Mouse (Mus musculus) heart, embryonic 15.5 days (tissue): Measurements from ENCODE around the gene Bend3. TPM values are rescaled to one million over a fixed set of nuclear protein-coding genes. Genes with fewer than 3 reads are reported as not detected.
"Not testable (repeated sequence)": the region's sequence is repeated elsewhere in the genome, so short reads cannot be mapped to it uniquely, and the experiment has no call there.

ENCODE experiments used
- ATAC-seq: fragments of 200-750 bp; cut with Nextera tagmentation; replicated peaks from 2 replicates; pipeline ENCODE4 v1.8.0; 2017; ENCODE audit warnings: low read depth, moderate TSS enrichment; ENCODE audit not compliant: insufficient number of reproducible peaks, insufficient read depth, low FRiP score
- H3K27ac ChIP-seq: fragments of 300-500 bp; sonication (generic); 2 replicates; pipeline ENCODE4 v1.5.1; 2015; ENCODE audit warnings: mild to moderate bottlenecking, inconsistent platforms
- H3K27me3 ChIP-seq: fragments of 300-500 bp; sonication (generic); 2 replicates; pipeline ENCODE4 v1.6.1; 2015; ENCODE audit warnings: inconsistent platforms
- H3K36me3 ChIP-seq: fragments of 300-500 bp; sonication (generic); 2 replicates; pipeline ENCODE4 v1.6.1; 2015; ENCODE audit warnings: mild to moderate bottlenecking, inconsistent platforms
- H3K4me1 ChIP-seq: fragments of 300-500 bp; sonication (generic); replicated peaks from 2 replicates; pipeline ENCODE4 v1.6.1; 2015; ENCODE audit warnings: inconsistent platforms
- H3K4me2 ChIP-seq: fragments of 300-500 bp; sonication (generic); 2 replicates; pipeline ENCODE4 v1.6.1; 2015; ENCODE audit warnings: inconsistent platforms, mild to moderate bottlenecking, moderate library complexity
- H3K4me3 ChIP-seq: fragments of 300-500 bp; sonication (generic); 2 replicates; pipeline ENCODE4 v1.5.1; 2015; ENCODE audit warnings: mild to moderate bottlenecking, inconsistent platforms
- H3K9ac ChIP-seq: fragments of 300-500 bp; sonication (generic); 2 replicates; pipeline ENCODE4 v1.6.1; 2015; ENCODE audit warnings: mild to moderate bottlenecking, inconsistent platforms
- H3K9me3 ChIP-seq: fragments of 300-500 bp; sonication (generic); replicated peaks from 2 replicates; pipeline ENCODE4 v1.6.1; 2016; ENCODE audit warnings: inconsistent platforms
- WGBS: fragments of 180-500 bp; shearing (Covaris S2); methylation state at CpG from one replicate; pipeline ENCODE4 v1.1.7; 2015; ENCODE audit warnings: mixed read lengths; 5-methylcytosine and 5-hydroxymethylcytosine counted together
- polyA plus RNA-seq: library from polyadenylated mRNA; unstranded; fragments of >200 nt; fragmentation: Nextera tagmentation; extraction: Ambion mirVana; gene quantifications from 2 replicates; pipeline ENCODE4 v1.2.1, GENCODE M21; 2015

Gene Bend3
- polyA plus RNA-seq, 1 experiment from 2014 or later: 2.5 TPM

GRCm38 (mm10) chr10:43507051-43507450 lies 28.4 kb downstream of the Bend3 start:
- peaks cover 28% of the 10 kb centered on the region; the same call in 1 of the 2 replicates for H3K36me3 ChIP-seq
- no peaks in the 10 kb centered on the region for H3K9me3 ChIP-seq
- H3K9ac ChIP-seq: no peak overlapping the region
- no peak overlapping the region for H3K27ac ChIP-seq
- H3K4me3 ChIP-seq: no peak overlapping the region
- no peaks in the 10 kb centered on the region for H3K27me3 ChIP-seq
- WGBS: 71% methylated on average over 4 of the region's 4 CpGs
- no peak overlapping the region for H3K4me2 ChIP-seq
- ATAC-seq: no peak
- no peaks in the 10 kb centered on the region for H3K4me1 ChIP-seq

DNA sequence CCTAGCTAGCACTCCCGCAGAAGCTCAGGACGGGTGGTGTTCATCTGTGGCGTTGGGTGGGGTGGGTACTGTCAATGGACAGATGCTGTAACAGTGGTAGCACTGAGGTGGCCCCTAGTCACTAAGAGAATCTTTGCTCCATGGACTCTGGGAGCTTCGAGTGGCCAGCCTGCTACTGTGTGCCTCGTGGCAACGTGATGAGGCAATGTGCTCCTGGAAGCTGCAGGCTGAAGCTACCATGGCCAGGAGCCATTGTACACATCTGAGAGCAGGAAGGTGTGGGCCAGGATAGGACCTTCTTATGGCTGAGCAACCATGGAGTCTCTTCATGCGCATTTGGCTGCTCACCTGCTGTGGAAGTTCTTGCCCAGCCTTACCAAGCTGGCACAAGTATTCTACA lies 30.6 kb downstream of the Bend3 start:
- Histone ChIP-seq H3K9me3 (no peaks in the 10 kb centered on the region), H3K4me2 (no peak overlapping the region), H3K36me3 (peaks cover 33% of the 10 kb centered on the region), H3K27me3 (no peaks in the 10 kb centered on the region), H3K4me1 (no peaks in the 10 kb centered on the region), H3K27ac (no peak overlapping the region), H3K9ac (no peak overlapping the region), H3K4me3 (no peak overlapping the region)
- no peak for ATAC-seq
- 86% methylated on average over 7 of the region's 7 CpGs for WGBS

DNA sequence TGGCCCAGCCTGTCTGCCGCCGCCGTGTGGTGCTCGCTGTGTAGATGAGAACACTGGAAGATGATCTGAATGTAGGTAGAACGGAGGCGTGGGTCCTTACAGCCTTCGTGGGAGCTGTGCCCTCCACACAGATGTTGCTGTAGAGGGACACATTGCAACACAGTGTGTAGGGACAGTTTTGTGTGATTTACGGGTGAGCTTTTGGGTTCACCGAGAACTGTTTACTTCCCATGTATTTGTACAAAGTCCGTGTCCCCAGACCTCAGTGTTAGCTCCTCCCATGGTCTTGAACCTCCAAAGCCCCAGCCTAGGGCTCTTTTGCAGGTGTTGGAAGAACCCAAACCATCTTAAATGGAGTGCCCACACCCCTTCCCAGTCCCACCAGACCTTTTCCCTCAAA lies 34.3 kb downstream of the Bend3 start:
- ATAC-seq: no peak
- WGBS: 85% methylated on average over 10 of the region's 10 CpGs
- peaks cover 33% of the 10 kb centered on the region for H3K36me3 ChIP-seq

GRCm38 (mm10) chr10:43516992-43517660 lies 38.5 kb downstream of the Bend3 start:
- no peak overlapping the region for H3K4me3 ChIP-seq
- no peak overlapping the region for H3K9ac ChIP-seq
- 70% methylated on average over 6 of the region's 6 CpGs for WGBS
- peaks cover 8% of the 10 kb centered on the region for H3K36me3 ChIP-seq
- no peak overlapping the region for H3K27ac ChIP-seq
- ATAC-seq: no peak
- H3K9me3 ChIP-seq: no peaks in the 10 kb centered on the region
- peaks cover 14% of the 10 kb centered on the region for H3K4me1 ChIP-seq
- H3K4me2 ChIP-seq: no peak overlapping the region
- no peaks in the 10 kb centered on the region for H3K27me3 ChIP-seq

More for the DNA sequence above, 34.3 kb downstream of the Bend3 start:
- Histone ChIP-seq H3K4me1 (peaks cover 12% of the 10 kb centered on the region), H3K4me2 (no peak overlapping the region), H3K9me3 (no peaks in the 10 kb centered on the region), H3K4me3 (no peak overlapping the region), H3K9ac (no peak overlapping the region), H3K27me3 (no peaks in the 10 kb centered on the region), H3K27ac (no peak overlapping the region)

- Histone ChIP-seq H3K4me3 (no peak overlapping the region), H3K4me2 (no peak overlapping the region), H3K27ac (no peak overlapping the region), H3K27me3 (no peaks in the 10 kb centered on the region), H3K36me3 (peaks cover 5% of the 10 kb centered on the region; the same call in 1 of the 2 replicates), H3K9ac (no peak overlapping the region), H3K4me1 (peaks cover 14% of the 10 kb centered on the region), H3K9me3 (no peaks in the 10 kb centered on the region)
- WGBS: 41% methylated on average over 4 of the region's 4 CpGs
- no peak; the same call in 1 of the 2 replicates for ATAC-seq
Observed at GRCm38 (mm10) chr10:43517836-43518235, 39.2 kb downstream of the Bend3 start.

DNA sequence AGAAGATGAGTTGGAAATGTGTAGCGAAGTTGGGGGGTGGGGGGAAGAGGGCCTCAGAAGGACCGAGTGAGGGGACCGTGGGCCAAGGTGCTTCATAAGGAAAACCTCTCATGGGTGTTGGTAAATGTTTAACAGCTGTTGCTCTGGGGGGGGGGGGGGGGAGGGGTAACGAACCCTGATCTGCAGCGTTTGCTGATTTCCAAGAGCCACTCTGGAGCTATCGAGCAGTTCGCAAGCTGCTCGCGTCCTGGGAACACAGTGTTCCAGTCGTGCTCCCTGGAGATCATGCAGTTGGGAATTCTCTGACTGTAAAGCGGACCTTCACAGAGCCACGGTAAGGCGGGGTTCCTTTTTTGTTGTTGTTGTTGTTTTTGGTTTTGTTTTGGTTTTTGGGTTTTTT lies 39.7 kb downstream of the Bend3 start:
- peaks cover 14% of the 10 kb centered on the region for H3K4me1 ChIP-seq
- ATAC-seq: no peak
- H3K9ac ChIP-seq: no peak overlapping the region
- 67% methylated on average over 12 of the region's 13 CpGs for WGBS
- H3K4me2 ChIP-seq: no peak overlapping the region
- no peak overlapping the region for H3K4me3 ChIP-seq
- H3K27ac ChIP-seq: no peak overlapping the region
- no peaks in the 10 kb centered on the region for H3K9me3 ChIP-seq
- H3K36me3 ChIP-seq: no peaks in the 10 kb centered on the region
- H3K27me3 ChIP-seq: no peaks in the 10 kb centered on the region

GRCm38 (mm10) chr10:43519977-43520376 lies 41.3 kb downstream of the Bend3 start:
- H3K27ac ChIP-seq: no peak overlapping the region
- no peak for ATAC-seq
- H3K36me3 ChIP-seq: peaks cover 4% of the 10 kb centered on the region

GRCm38 (mm10) chr10:43523931-43524330 lies 45.3 kb downstream of the Bend3 start, which contains the start of gene Gm9803:
Gene Gm9803 (plus strand): TSS chr10:43524084.
- H3K27ac ChIP-seq, H3K4me1 ChIP-seq, H3K4me3 ChIP-seq, H3K27me3 ChIP-seq, H3K9ac ChIP-seq, H3K9me3 ChIP-seq, ATAC-seq, H3K4me2 ChIP-seq: not testable (repeated sequence)
- peaks cover 33% of the 10 kb centered on the region for H3K36me3 ChIP-seq
- WGBS: 97% methylated on average over 10 of the region's 10 CpGs

More at GRCm38 (mm10) chr10:43519977-43520376, 41.3 kb downstream of the Bend3 start:
- H3K9me3 ChIP-seq: no peaks in the 10 kb centered on the region
- peaks cover 14% of the 10 kb centered on the region for H3K4me1 ChIP-seq
- H3K27me3 ChIP-seq: no peaks in the 10 kb centered on the region
- H3K4me3 ChIP-seq: no peak overlapping the region
- 94% methylated on average over 2 of the region's 2 CpGs for WGBS
- no peak overlapping the region for H3K9ac ChIP-seq
- no peak overlapping the region for H3K4me2 ChIP-seq

DNA sequence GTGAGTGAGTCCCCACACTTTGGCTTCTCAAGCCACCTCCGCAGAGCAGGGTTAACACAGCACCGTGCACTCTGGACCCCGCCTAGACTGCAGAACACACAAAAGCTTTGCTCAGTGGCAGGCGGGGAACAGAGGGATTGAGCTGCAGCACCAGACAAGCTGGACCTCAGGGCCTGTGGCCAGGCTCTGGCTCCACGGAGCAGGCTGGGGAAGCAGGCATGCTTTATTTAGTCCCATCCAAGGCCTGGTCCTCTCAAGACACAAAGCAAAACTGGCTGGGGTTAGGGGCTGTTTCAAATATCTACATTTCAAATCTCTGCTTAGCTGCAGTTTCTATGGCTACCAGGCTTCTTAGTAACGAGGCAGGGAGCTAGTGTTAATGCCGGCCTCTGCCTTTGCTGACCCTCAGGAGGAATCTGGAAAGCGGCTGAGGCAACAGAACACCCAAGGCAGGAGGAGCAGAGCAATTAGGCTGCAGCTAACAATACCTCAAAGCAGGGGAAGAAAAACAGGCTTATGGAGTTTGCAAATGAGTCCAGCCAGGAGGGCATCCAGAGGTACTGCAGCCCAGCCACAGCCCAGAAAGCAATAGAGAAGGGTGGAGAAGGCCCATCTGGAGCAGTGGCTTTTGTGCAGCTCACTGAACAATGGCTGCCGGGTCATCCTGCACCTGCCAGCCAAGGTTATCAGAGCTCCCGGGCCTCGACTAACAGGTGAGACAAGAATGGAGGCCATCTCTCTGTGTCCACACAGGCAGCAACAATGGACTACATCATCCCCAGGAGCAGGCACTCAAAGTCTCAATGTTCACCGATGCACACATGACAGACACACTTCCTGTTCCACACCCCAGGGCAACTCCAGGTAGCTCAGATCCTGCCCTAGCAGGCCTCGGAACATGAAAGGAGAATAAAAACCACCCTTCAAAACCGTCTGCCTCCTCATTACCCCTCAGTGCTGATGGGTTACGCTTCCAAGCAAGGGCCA lies 48.9 kb downstream of the Bend3 start:
- no peaks in the 10 kb centered on the region for H3K4me1 ChIP-seq
- H3K9ac ChIP-seq: no peak overlapping the region
- no peak overlapping the region for H3K4me3 ChIP-seq
- H3K27ac ChIP-seq: no peak overlapping the region
- H3K36me3 ChIP-seq: peaks cover 67% of the 10 kb centered on the region
- ATAC-seq: no peak
- WGBS: 60% methylated on average over 15 of the region's 15 CpGs
- no peaks in the 10 kb centered on the region for H3K9me3 ChIP-seq
- H3K27me3 ChIP-seq: no peaks in the 10 kb centered on the region
- H3K4me2 ChIP-seq: no peak overlapping the region

DNA sequence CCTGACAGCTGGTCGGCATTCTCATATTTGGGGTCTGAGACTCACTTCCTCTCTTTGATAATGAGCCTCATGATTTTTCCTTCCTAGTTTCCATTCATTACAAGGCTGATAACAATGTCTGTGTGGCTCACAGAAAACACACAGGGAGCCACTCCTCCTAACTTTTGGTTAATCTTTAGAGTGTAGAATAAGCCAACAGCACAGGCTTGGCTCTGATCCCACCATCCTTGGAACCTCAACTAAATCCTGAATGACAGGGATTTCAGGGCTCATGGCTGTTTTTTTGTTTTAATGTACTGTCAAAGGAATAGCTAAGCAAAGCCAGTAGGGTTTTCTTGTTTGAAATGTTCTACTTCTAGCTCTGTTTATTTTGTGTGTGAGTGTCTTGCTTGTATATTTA lies 55.8 kb downstream of the Bend3 start:
- 57% methylated on average over 1 of the region's 1 CpGs for WGBS
- H3K36me3 ChIP-seq: peaks cover 45% of the 10 kb centered on the region

DNA sequence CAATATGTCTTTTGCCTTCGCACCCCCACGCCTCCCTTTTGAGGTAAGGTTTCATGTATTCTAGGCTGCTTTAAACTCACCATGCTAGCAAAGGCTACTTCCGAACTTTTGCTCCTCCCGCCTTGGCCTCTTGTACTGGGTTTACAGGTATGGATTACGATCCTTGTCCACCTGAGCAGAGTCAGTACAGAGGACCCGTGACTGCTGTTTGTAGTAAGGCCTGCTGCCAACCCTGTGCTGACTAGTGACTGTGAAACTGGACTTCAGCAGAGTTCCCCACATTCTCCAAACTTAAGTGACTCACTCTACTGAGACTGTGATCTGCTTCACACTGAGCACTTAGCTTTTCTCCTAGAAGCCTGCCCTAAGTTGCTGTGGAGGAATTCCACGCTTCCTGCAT lies 59.0 kb downstream of the Bend3 start:
- Histone ChIP-seq H3K36me3 (peaks cover 15% of the 10 kb centered on the region), H3K9ac (no peak overlapping the region), H3K4me3 (no peak overlapping the region), H3K4me1 (peaks cover 17% of the 10 kb centered on the region), H3K27me3 (no peaks in the 10 kb centered on the region), H3K4me2 (no peak overlapping the region), H3K27ac (no peak overlapping the region), H3K9me3 (no peaks in the 10 kb centered on the region)
- no peak for ATAC-seq
- 85% methylated on average over 7 of the region's 7 CpGs for WGBS

More for the DNA sequence above, 55.8 kb downstream of the Bend3 start:
- H3K27me3 ChIP-seq: no peaks in the 10 kb centered on the region
- no peak overlapping the region for H3K27ac ChIP-seq
- ATAC-seq: no peak
- no peaks in the 10 kb centered on the region for H3K9me3 ChIP-seq
- no peak overlapping the region for H3K4me3 ChIP-seq
- H3K4me1 ChIP-seq: peaks cover 12% of the 10 kb centered on the region
- H3K9ac ChIP-seq: no peak overlapping the region
- H3K4me2 ChIP-seq: no peak overlapping the region
